Comparison of ENCODE assay signal across 8 mouse cellular contexts in genomic region chr7:27605499-27606285, GRCm38 (mm10). TPM values are rescaled to one million over a fixed set of nuclear protein-coding genes. Genes with fewer than 3 reads are reported as not detected.
A peak's percentile ranks its signal among the peaks of the same experiment; 100 is the strongest.
DNase-seq lines count a peak whose midpoint lies in the region; ATAC-seq and TF ChIP-seq lines count a peak whose summit lies in the region.

No protein-coding gene starts in this region.

- no peak overlapping the region for H3K9ac ChIP-seq in hindbrain, embryonic 11.5 days (ENCODE audit: low read depth, low read length)
- no peak overlapping the region; the same call in 1 of the 2 replicates for H3K9ac ChIP-seq in intestine, embryonic 16.5 days (ENCODE audit: low read depth, low read length)

- no peak for ATAC-seq in hindbrain, embryonic 11.5 days (ENCODE audit: low FRiP score)
- peak; percentile 23; the same call in 1 of the 2 replicates for ATAC-seq in intestine, embryonic 16.5 days

- peak overlapping the region; percentile 60; the same call in 1 of the 2 replicates for H3K27ac ChIP-seq in hindbrain, embryonic 10.5 days
- no peak overlapping the region for H3K27ac ChIP-seq in hindbrain, embryonic 11.5 days (ENCODE audit: low read depth, low read length)
- no peak overlapping the region for H3K27ac ChIP-seq in intestine, embryonic 16.5 days (ENCODE audit: low read length)

- TF ChIP-seq CTCF in lung, adult 2 months (IDR thresholded peaks at IDR 0.05; ENCODE audit: insufficient read depth, low read length): no peak

- H3K27me3 ChIP-seq in hindbrain, embryonic 10.5 days (ENCODE audit: insufficient read depth, poor library complexity, severe bottlenecking): no peaks in the 10 kb centered on the region
- no peaks in the 10 kb centered on the region for H3K27me3 ChIP-seq in hindbrain, embryonic 11.5 days (ENCODE audit: control insufficient read depth, insufficient read depth, low read length)
- no peaks in the 10 kb centered on the region for H3K27me3 ChIP-seq in intestine, embryonic 16.5 days (replicated peaks; ENCODE audit: control insufficient read depth, insufficient read depth, low read length)

- TF ChIP-seq POLR2A in lung, adult 2 months (IDR thresholded peaks at IDR 0.05; ENCODE audit: borderline replicate concordance, extremely low read depth, low read depth, low read length): no peak

- no peaks in the 10 kb centered on the region for H3K9me3 ChIP-seq in hindbrain, embryonic 10.5 days
- H3K9me3 ChIP-seq in hindbrain, embryonic 11.5 days (ENCODE audit: control insufficient read depth, low read length): no peaks in the 10 kb centered on the region
- H3K9me3 ChIP-seq in intestine, embryonic 16.5 days (ENCODE audit: control insufficient read depth, low read length): no peaks in the 10 kb centered on the region

- DNase-seq in hindbrain, embryonic 10.5 days (ENCODE audit: low spot score): no peak
- DNase-seq in hindbrain, embryonic 11.5 days (ENCODE audit: low spot score): no peak
- DNase-seq in cerebellum, adult 8-10 months: peak; percentile 79
- peak; percentile 86 for DNase-seq in gastrocnemius, postnatal 25 days
- DNase-seq in lung, adult 2 months: peak; percentile 60
- peak; percentile 48 for DNase-seq in ovary, postnatal 36 days (ENCODE audit: low spot score)
- no peak for DNase-seq in embryo, embryonic 10 days (ENCODE audit: low spot score)

- H3K4me2 ChIP-seq in hindbrain, embryonic 11.5 days (replicated peaks; ENCODE audit: low read depth, low read length): no peak overlapping the region
- no peak overlapping the region for H3K4me2 ChIP-seq in intestine, embryonic 16.5 days (ENCODE audit: low read depth, low read length)

- no peak overlapping the region for H3K4me3 ChIP-seq in hindbrain, embryonic 10.5 days
- no peak overlapping the region for H3K4me3 ChIP-seq in hindbrain, embryonic 11.5 days (ENCODE audit: low read depth, low read length)
- no peak overlapping the region for H3K4me3 ChIP-seq in intestine, embryonic 16.5 days (ENCODE audit: low read length)
- H3K4me3 ChIP-seq in lung, adult 2 months (replicated peaks; ENCODE audit: extremely low read depth, low read depth, low read length): no peak overlapping the region

- peaks cover 54% of the 10 kb centered on the region for H3K4me1 ChIP-seq in hindbrain, embryonic 10.5 days (replicated peaks)
- H3K4me1 ChIP-seq in hindbrain, embryonic 11.5 days (replicated peaks; ENCODE audit: control insufficient read depth, insufficient read depth, low read length): peaks cover 9% of the 10 kb centered on the region; the same call in 1 of the 2 replicates
- H3K4me1 ChIP-seq in intestine, embryonic 16.5 days (ENCODE audit: control insufficient read depth, insufficient read depth, low read length): peaks cover 33% of the 10 kb centered on the region
- H3K4me1 ChIP-seq in lung, adult 2 months (ENCODE audit: control insufficient read depth, insufficient read depth, low read length): peaks cover 36% of the 10 kb centered on the region

- peaks cover 31% of the 10 kb centered on the region for H3K36me3 ChIP-seq in hindbrain, embryonic 10.5 days
- H3K36me3 ChIP-seq in hindbrain, embryonic 11.5 days (ENCODE audit: control insufficient read depth, insufficient read depth, low read length): no peaks in the 10 kb centered on the region
- peaks cover 2% of the 10 kb centered on the region; the same call in 1 of the 2 replicates for H3K36me3 ChIP-seq in intestine, embryonic 16.5 days (ENCODE audit: control insufficient read depth, insufficient read depth, low read length)

- 74% methylated on average over 9 of the region's 9 CpGs for WGBS in hindbrain, embryonic 10.5 days
- 74% methylated on average over 9 of the region's 9 CpGs for WGBS in hindbrain, embryonic 11.5 days
- 71% methylated on average over 9 of the region's 9 CpGs for WGBS in intestine, embryonic 16.5 days
- 48% methylated on average over 9 of the region's 9 CpGs for WGBS in lung, adult 2 months

RNA-seq across cellular contexts. Expression of gene Akt2, which starts 14.3 kb away (rescaled TPM):
- 89.0 and 93.5 TPM in 2 replicates for polyA plus RNA-seq in hindbrain, embryonic 10.5 days (2016; fragmentation: Nextera tagmentation; extraction: Ambion mirVana)
- polyA plus RNA-seq in hindbrain, embryonic 11.5 days (2014; fragmentation: Nextera tagmentation; extraction: Ambion mirVana): 67.5 and 71.7 TPM in 2 replicates
- 100 to 1,000 TPM; 135 to 147 TPM for total RNA-seq in gastrocnemius, postnatal 25 days (2021)
- 58.5 and 60.3 TPM in 2 replicates for polyA plus RNA-seq in intestine, embryonic 16.5 days (2015; fragmentation: Nextera tagmentation; extraction: Ambion mirVana)
- 81.4 and 101 TPM in 2 replicates for polyA plus RNA-seq in lung, adult 2 months (2012; rRNA removed)

RNA-seq across cellular contexts. Expression of gene Ttc9b, which starts 48.0 kb away (rescaled TPM):
- polyA plus RNA-seq in hindbrain, embryonic 10.5 days (2016; fragmentation: Nextera tagmentation; extraction: Ambion mirVana): 3.3 and 10.9 TPM in 2 replicates
- polyA plus RNA-seq in hindbrain, embryonic 11.5 days (2014; fragmentation: Nextera tagmentation; extraction: Ambion mirVana): 11.2 and 13.4 TPM in 2 replicates
- not detected for total RNA-seq in gastrocnemius, postnatal 25 days (2021)
- polyA plus RNA-seq in intestine, embryonic 16.5 days (2015; fragmentation: Nextera tagmentation; extraction: Ambion mirVana): 1.5 and 1.8 TPM in 2 replicates
- polyA plus RNA-seq in lung, adult 2 months (2012; rRNA removed): not detected in 2 replicates

RNA-seq across cellular contexts. Expression of gene 2310022A10Rik, which starts 52.7 kb away (rescaled TPM):
- polyA plus RNA-seq in hindbrain, embryonic 10.5 days (2016; fragmentation: Nextera tagmentation; extraction: Ambion mirVana): 36.3 and 39.3 TPM in 2 replicates
- polyA plus RNA-seq in hindbrain, embryonic 11.5 days (2014; fragmentation: Nextera tagmentation; extraction: Ambion mirVana): 22.4 and 24.5 TPM in 2 replicates
- 100 to 1,000 TPM in 1 of 2 experiments, 10 to 100 TPM in 1; 88.3 to 110 TPM for total RNA-seq in gastrocnemius, postnatal 25 days (2021)
- 21.5 and 21.8 TPM in 2 replicates for polyA plus RNA-seq in intestine, embryonic 16.5 days (2015; fragmentation: Nextera tagmentation; extraction: Ambion mirVana)
- polyA plus RNA-seq in lung, adult 2 months (2012; rRNA removed): 22.4 and 28.5 TPM in 2 replicates

RNA-seq across cellular contexts. Expression of gene Pld3, which starts 52.7 kb away (rescaled TPM):
- 55.7 and 73.2 TPM in 2 replicates for polyA plus RNA-seq in hindbrain, embryonic 10.5 days (2016; fragmentation: Nextera tagmentation; extraction: Ambion mirVana)
- 72.1 and 72.9 TPM in 2 replicates for polyA plus RNA-seq in hindbrain, embryonic 11.5 days (2014; fragmentation: Nextera tagmentation; extraction: Ambion mirVana)
- total RNA-seq in gastrocnemius, postnatal 25 days (2021): 10 to 100 TPM; 14.9 to 15.0 TPM
- 65.6 and 73.0 TPM in 2 replicates for polyA plus RNA-seq in intestine, embryonic 16.5 days (2015; fragmentation: Nextera tagmentation; extraction: Ambion mirVana)
- 180 and 201 TPM in 2 replicates for polyA plus RNA-seq in lung, adult 2 months (2012; rRNA removed)

Comparison
In these comparisons a context has a peak if more than half of its experiments do, and no peak if none do; other contexts are left out.
1. DNase-seq: peak in cerebellum, adult 8-10 months (single experiment), gastrocnemius, postnatal 25 days (single experiment), lung, adult 2 months (single experiment) and ovary, postnatal 36 days (single experiment); none in hindbrain, embryonic 10.5 days (single experiment), hindbrain, embryonic 11.5 days (single experiment) and embryo, embryonic 10 days (single experiment).